Mouse (Mus musculus): ENCODE results near the gene Sema4a. TPM values are rescaled to one million over a fixed set of nuclear protein-coding genes. Genes with fewer than 3 reads are reported as not detected.

Gene Sema4a
- total RNA-seq, 2 experiments from 2014 or later, result 11.5 to 15.5 TPM

GRCm38 (mm10) chr3:88456746-88457532 lies 4.0 kb downstream of the Sema4a start:
- DNase-seq (ENCODE audit: low spot score in 2 of 2), result no peak

- DNase-seq (ENCODE audit: low spot score in 2 of 2), result no peak
Measured at GRCm38 (mm10) chr3:88456313-88456712, 4.7 kb downstream of the Sema4a start.

GRCm38 (mm10) chr3:88455588-88456264 lies 5.3 kb downstream of the Sema4a start:
- no peak for DNase-seq (ENCODE audit: low spot score in 2 of 2)

- no peak for DNase-seq (ENCODE audit: low spot score in 2 of 2)
Measured at GRCm38 (mm10) chr3:88454762-88455587, 6.0 kb downstream of the Sema4a start.

- DNase-seq (ENCODE audit: low spot score in 2 of 2), result no peak
Measured at GRCm38 (mm10) chr3:88453986-88454385, 7.0 kb downstream of the Sema4a start.

GRCm38 (mm10) chr3:88453369-88453768 lies 7.6 kb downstream of the Sema4a start:
- DNase-seq (ENCODE audit: low spot score in 2 of 2), result no peak

GRCm38 (mm10) chr3:88452716-88453115 lies 8.3 kb downstream of the Sema4a start:
- no peak for DNase-seq (ENCODE audit: low spot score in 2 of 2)

- no peak for DNase-seq (ENCODE audit: low spot score in 2 of 2)
Measured at GRCm38 (mm10) chr3:88452246-88452645, 8.7 kb downstream of the Sema4a start.

GRCm38 (mm10) chr3:88450379-88451131 lies 10.4 kb downstream of the Sema4a start:
- DNase-seq (ENCODE audit: low spot score in 2 of 2), result no peak

- DNase-seq (ENCODE audit: low spot score in 2 of 2), result no peak
Measured at GRCm38 (mm10) chr3:88449395-88450023, 11.5 kb downstream of the Sema4a start.

- DNase-seq (ENCODE audit: low spot score in 2 of 2), result no peak
Measured at GRCm38 (mm10) chr3:88448443-88448842, 12.5 kb downstream of the Sema4a start.

- DNase-seq (ENCODE audit: low spot score in 2 of 2), result no peak
Measured at GRCm38 (mm10) chr3:88447676-88448183, 13.3 kb downstream of the Sema4a start.

- no peak for DNase-seq (ENCODE audit: low spot score in 2 of 2)
Measured at GRCm38 (mm10) chr3:88446471-88447123, 14.4 kb downstream of the Sema4a start.

GRCm38 (mm10) chr3:88442888-88443287 lies 18.1 kb downstream of the Sema4a start:
- no peak for DNase-seq (ENCODE audit: low spot score in 2 of 2)

GRCm38 (mm10) chr3:88442488-88442887 lies 18.5 kb downstream of the Sema4a start:
- DNase-seq (ENCODE audit: low spot score in 2 of 2), result no peak

GRCm38 (mm10) chr3:88440500-88441381 lies 20.2 kb downstream of the Sema4a start:
- no peak for DNase-seq (ENCODE audit: low spot score in 2 of 2)

GRCm38 (mm10) chr3:88439582-88439981 lies 21.4 kb downstream of the Sema4a start:
- DNase-seq (ENCODE audit: low spot score in 2 of 2), result no peak

GRCm38 (mm10) chr3:88437454-88437853 lies 23.5 kb downstream of the Sema4a start:
- DNase-seq (ENCODE audit: low spot score in 2 of 2), result no peak

Data from adrenal gland, postnatal 4 days (tissue).